Comparison of ENCODE assay signal across 21 mouse cellular contexts in genomic region chr17:32133375-32133774, GRCm38 (mm10). TPM values are rescaled to one million over a fixed set of nuclear protein-coding genes. Genes with fewer than 3 reads are reported as not detected.
DNase-seq lines count a peak whose midpoint lies in the region; ATAC-seq and TF ChIP-seq lines count a peak whose summit lies in the region.
"Had no signal": no experiment of that assay in that cellular context is flagged by ENCODE, and none has a peak within 500 bp of the region (broad histone marks: within the 10 kb centered on the region; RNA-seq: fewer than 3 reads in every experiment).

No protein-coding gene starts in this region.

- 79% methylated on average over 16 of the region's 16 CpGs for WGBS in kidney, embryonic 16.5 days
- 81% methylated on average over 16 of the region's 16 CpGs for WGBS in kidney, embryonic 15.5 days

- H3K27ac ChIP-seq in kidney, embryonic 16.5 days (ENCODE audit: low read length) = no peak overlapping the region
- no peak overlapping the region for H3K27ac ChIP-seq in kidney, embryonic 15.5 days
- no peak overlapping the region for H3K27ac ChIP-seq in ES-Bruce4 (ENCODE audit: insufficient read depth, low read length)
- H3K27ac ChIP-seq: forebrain, embryonic 10.5 days; forebrain, embryonic 13.5 days; heart, embryonic 10.5 days; hindbrain, embryonic 12.5 days; hindbrain, embryonic 15.5 days had no signal

- no peaks in the 10 kb centered on the region for H3K27me3 ChIP-seq in kidney, embryonic 16.5 days (ENCODE audit: insufficient read depth, low read length)
- H3K27me3 ChIP-seq in kidney, embryonic 15.5 days = no peaks in the 10 kb centered on the region
- H3K27me3 ChIP-seq in ES-Bruce4 (ENCODE audit: control insufficient read depth, insufficient read depth, low read length, poor library complexity, severe bottlenecking) = no peaks in the 10 kb centered on the region
- H3K27me3 ChIP-seq: forebrain, embryonic 13.5 days; hindbrain, embryonic 12.5 days; hindbrain, embryonic 15.5 days; Patski had no signal

- DNase-seq in retina, postnatal 1 day = peak; percentile 50
- DNase-seq in retina, embryonic 14.5 days (ENCODE audit: low spot score) = no peak
- DNase-seq in B cell, adult 2 months = no peak
- DNase-seq: adrenal gland, postnatal 10 days; cerebellum, adult 18-20 months; cerebellum, adult 9-10 months; cerebellum, postnatal 14 days; gastrocnemius, postnatal 10 days; gastrocnemius, postnatal 36 days had no signal

- TF ChIP-seq EP300 in ES-Bruce4 (IDR thresholded peaks at IDR 0.05; ENCODE audit: insufficient read depth, low read depth, low read length) = no peak

- no peak for TF ChIP-seq CTCF in ES-Bruce4 (IDR thresholded peaks at IDR 0.05; ENCODE audit: low read depth, low read length)

- no peaks in the 10 kb centered on the region for H3K9me3 ChIP-seq in kidney, embryonic 16.5 days (ENCODE audit: low read length)
- no peaks in the 10 kb centered on the region for H3K9me3 ChIP-seq in kidney, embryonic 15.5 days (replicated peaks)
- H3K9me3 ChIP-seq in ES-Bruce4 (replicated peaks; ENCODE audit: control insufficient read depth, insufficient read depth, low read length, poor library complexity, severe bottlenecking) = no peaks in the 10 kb centered on the region
- H3K9me3 ChIP-seq: forebrain, embryonic 10.5 days; forebrain, embryonic 13.5 days; heart, embryonic 10.5 days; hindbrain, embryonic 12.5 days; hindbrain, embryonic 15.5 days had no signal

- no peak overlapping the region for H3K9ac ChIP-seq in kidney, embryonic 16.5 days (replicated peaks; ENCODE audit: low read length)
- H3K9ac ChIP-seq in kidney, embryonic 15.5 days = no peak overlapping the region
- no peak overlapping the region for H3K9ac ChIP-seq in ES-Bruce4 (ENCODE audit: low read depth, poor library complexity, severe bottlenecking)
- H3K9ac ChIP-seq: forebrain, embryonic 13.5 days; hindbrain, embryonic 12.5 days; hindbrain, embryonic 15.5 days had no signal

- ATAC-seq in kidney, embryonic 16.5 days (ENCODE audit: low FRiP score, low TSS enrichment) = peak; percentile 39; the same call in 1 of the 2 replicates
- ATAC-seq in kidney, embryonic 15.5 days (replicated peaks; ENCODE audit: low FRiP score) = no peak
- ATAC-seq: forebrain, embryonic 13.5 days; forebrain, embryonic 16.5 days; Patski had no signal

- H3K36me3 ChIP-seq in kidney, embryonic 16.5 days (ENCODE audit: insufficient read depth, low read length) = peaks cover 60% of the 10 kb centered on the region
- peaks cover 93% of the 10 kb centered on the region for H3K36me3 ChIP-seq in kidney, embryonic 15.5 days
- H3K36me3 ChIP-seq in ES-Bruce4 (ENCODE audit: control insufficient read depth, insufficient read depth, low read length, poor library complexity, severe bottlenecking) = no peaks in the 10 kb centered on the region; the same call in 1 of the 2 replicates

- no peak overlapping the region for H3K4me2 ChIP-seq in kidney, embryonic 16.5 days (replicated peaks; ENCODE audit: low read depth, low read length)
- no peak overlapping the region for H3K4me2 ChIP-seq in kidney, embryonic 15.5 days
- H3K4me2 ChIP-seq: forebrain, embryonic 13.5 days; hindbrain, embryonic 12.5 days; hindbrain, embryonic 15.5 days had no signal

- no peak overlapping the region for H3K4me3 ChIP-seq in kidney, embryonic 16.5 days (ENCODE audit: low read length)
- no peak overlapping the region for H3K4me3 ChIP-seq in kidney, embryonic 15.5 days (replicated peaks)
- peak overlapping the region; percentile 7; the same call in 1 of the 2 replicates for H3K4me3 ChIP-seq in ES-Bruce4 (ENCODE audit: low read depth, low read length)
- H3K4me3 ChIP-seq: forebrain, embryonic 10.5 days; forebrain, embryonic 13.5 days; heart, embryonic 10.5 days; hindbrain, embryonic 12.5 days; hindbrain, embryonic 15.5 days had no signal

- TF ChIP-seq POLR2A in ES-Bruce4 (IDR thresholded peaks at IDR 0.05; ENCODE audit: insufficient read depth, low read length) = no peak

- no peaks in the 10 kb centered on the region for H3K4me1 ChIP-seq in kidney, embryonic 16.5 days (ENCODE audit: insufficient read depth, low read length)
- H3K4me1 ChIP-seq in kidney, embryonic 15.5 days = no peaks in the 10 kb centered on the region
- H3K4me1 ChIP-seq in ES-Bruce4 (ENCODE audit: control insufficient read depth, insufficient read depth, low read length) = peaks cover 6% of the 10 kb centered on the region
- H3K4me1 ChIP-seq: forebrain, embryonic 10.5 days; forebrain, embryonic 13.5 days; heart, embryonic 10.5 days; hindbrain, embryonic 12.5 days; hindbrain, embryonic 15.5 days had no signal

RNA-seq across cellular contexts. Expression of gene Notch3, which starts 33.3 kb away (rescaled TPM):
- polyA plus RNA-seq in kidney, embryonic 16.5 days (2015; fragmentation: Nextera tagmentation; extraction: Ambion mirVana) = 13.6 and 15.0 TPM in 2 replicates
- polyA plus RNA-seq in kidney, embryonic 15.5 days (2015; fragmentation: Nextera tagmentation; extraction: Ambion mirVana) = 11.9 and 14.9 TPM in 2 replicates
- polyA plus RNA-seq in ES-Bruce4 (2011; ENCODE audit: insufficient read depth, insufficient read length, low read depth, missing spikeins) = 75.6 and 83.8 TPM in 2 replicates

RNA-seq across cellular contexts. Expression of gene Ephx3, which starts 56.0 kb away (rescaled TPM):
- 0.19 and 0.37 TPM in 2 replicates for polyA plus RNA-seq in kidney, embryonic 16.5 days (2015; fragmentation: Nextera tagmentation; extraction: Ambion mirVana)
- polyA plus RNA-seq in kidney, embryonic 15.5 days (2015; fragmentation: Nextera tagmentation; extraction: Ambion mirVana) = 0.10 and 0.19 TPM in 2 replicates
- 0.76 and 1.3 TPM in 2 replicates for polyA plus RNA-seq in ES-Bruce4 (2011; ENCODE audit: insufficient read depth, insufficient read length, low read depth, missing spikeins)
- polyA plus RNA-seq: embryonic facial prominence, embryonic 11.5 days; forebrain, embryonic 16.5 days; heart, embryonic 10.5 days; intestine, embryonic 14.5 days had no signal
